Mouse (Mus musculus) gastrocnemius, postnatal 14 days (tissue): Measurements from ENCODE around the gene Wars. TPM values are rescaled to one million over a fixed set of nuclear protein-coding genes. Genes with fewer than 3 reads are reported as not detected.

Source experiments
- DNase-seq: peaks from one replicate; pipeline ENCODE4 v3.0.0; 2021; ENCODE audit warnings: mixed read lengths
- intact Hi-C: fragments of 180-260 bp; cut with DNase I; formaldehyde crosslinking; loops from one replicate; pipeline ENCODE4 v1.15.1; 2025; ENCODE audit warnings: low total_unique reads
- total RNA-seq, 2 experiments: library from RNA; stranded (reverse); gene quantifications; 2 replicates each; pipeline ENCODE4 v1.2.3; 2021

Wars gene
- total RNA-seq, 2 experiments from 2014 or later = 22.5 to 25.9 TPM

- intact Hi-C loops = no loop called here
- DNase-seq = no peak
Observed at GRCm38 (mm10) chr12:108914198-108914597, 20.2 kb upstream of the Wars start.

- intact Hi-C loops = no loop called here
- DNase-seq = no peak
Observed at GRCm38 (mm10) chr12:108912442-108912841, 18.5 kb upstream of the Wars start.

- intact Hi-C loops = loop anchor here (10.0 kb wide), 1 partner anchor 705 kb away; no protein-coding TSS in a partner anchor
- no peak for DNase-seq
Observed at GRCm38 (mm10) chr12:108909846-108910433, 16.0 kb upstream of the Wars start.

- intact Hi-C loops = loop anchor here (10.0 kb wide), 1 partner anchor 708 kb away; no protein-coding TSS in a partner anchor
Observed at GRCm38 (mm10) chr12:108906398-108906797, 12.4 kb upstream of the Wars start.

GRCm38 (mm10) chr12:108905620-108906302 lies 11.8 kb upstream of the Wars start:
- intact Hi-C loops = loop anchor here (10.0 kb wide), 1 partner anchor 709 kb away; no protein-coding TSS in a partner anchor
- DNase-seq = no peak

More at GRCm38 (mm10) chr12:108906398-108906797, 12.4 kb upstream of the Wars start:
- no peak for DNase-seq

GRCm38 (mm10) chr12:108904276-108904653 lies 10.3 kb upstream of the Wars start:
- DNase-seq = no peak
- intact Hi-C loops = loop anchor here (10.0 kb wide), 1 partner anchor 711 kb away; no protein-coding TSS in a partner anchor

- peak; percentile 60 for DNase-seq
- intact Hi-C loops = loop anchor here (10.0 kb wide), 1 partner anchor 711 kb away; no protein-coding TSS in a partner anchor
Observed at GRCm38 (mm10) chr12:108903600-108904275, 9.8 kb upstream of the Wars start.

GRCm38 (mm10) chr12:108902940-108903339 lies 9.0 kb upstream of the Wars start:
- intact Hi-C loops = loop anchor here (10.0 kb wide), 1 partner anchor 712 kb away; no protein-coding TSS in a partner anchor

GRCm38 (mm10) chr12:108901346-108901745 lies 7.4 kb upstream of the Wars start:
- intact Hi-C loops = loop anchor here (2.0 to 10.0 kb wide), 2 partner anchors 493 to 713 kb away; no protein-coding TSS in a partner anchor
- DNase-seq = no peak

More at GRCm38 (mm10) chr12:108902940-108903339, 9.0 kb upstream of the Wars start:
- peak; percentile 64 for DNase-seq

- DNase-seq = no peak
Observed at GRCm38 (mm10) chr12:108896006-108896405, 2.0 kb upstream of the Wars start.

GRCm38 (mm10) chr12:108894432-108894816 lies 450 bp upstream of the Wars start:
- intact Hi-C loops = loop anchor here (5.0 kb wide), 2 partner anchors 82 to 102 kb away; partner anchors contain the start of gene Yy1
- DNase-seq = no peak

More at GRCm38 (mm10) chr12:108896006-108896405, 2.0 kb upstream of the Wars start:
- intact Hi-C loops = no loop called here

- no peak for DNase-seq
- intact Hi-C loops = loop anchor here (5.0 kb wide), 2 partner anchors 81 to 101 kb away; partner anchors contain the start of gene Yy1
Observed at GRCm38 (mm10) chr12:108892989-108893714, 822 bp downstream of the Wars start, which contains the start of gene Wdr25. TSS of gene Wdr25 (plus strand) at chr12:108893631.

GRCm38 (mm10) chr12:108888632-108889031 lies 5.3 kb downstream of the Wars start:
- intact Hi-C loops = no loop called here

GRCm38 (mm10) chr12:108887077-108887476 lies 6.9 kb downstream of the Wars start:
- intact Hi-C loops = no loop called here
- DNase-seq = no peak

More at GRCm38 (mm10) chr12:108888632-108889031, 5.3 kb downstream of the Wars start:
- DNase-seq = no peak

GRCm38 (mm10) chr12:108885906-108886305 lies 8.1 kb downstream of the Wars start:
- intact Hi-C loops = no loop called here
- DNase-seq = no peak

GRCm38 (mm10) chr12:108882776-108883175 lies 11.2 kb downstream of the Wars start:
- no peak for DNase-seq
- intact Hi-C loops = loop anchor here (5.0 kb wide), 1 partner anchor 40 kb away; no protein-coding TSS in a partner anchor

- intact Hi-C loops = loop anchor here (5.0 kb wide), 1 partner anchor 39 kb away; no protein-coding TSS in a partner anchor
- no peak for DNase-seq
Observed at GRCm38 (mm10) chr12:108881192-108881591, 12.8 kb downstream of the Wars start.

GRCm38 (mm10) chr12:108880606-108881005 lies 13.4 kb downstream of the Wars start:
- DNase-seq = no peak
- intact Hi-C loops = loop anchor here (5.0 kb wide), 1 partner anchor 38 kb away; no protein-coding TSS in a partner anchor

GRCm38 (mm10) chr12:108879138-108879537 lies 14.8 kb downstream of the Wars start:
- intact Hi-C loops = no loop called here

More at GRCm38 (mm10) chr12:108879138-108879537, 14.8 kb downstream of the Wars start:
- DNase-seq = no peak
